Mouse (Mus musculus) embryonic facial prominence, embryonic 12.5 days (tissue): ENCODE data around the gene BC051019. TPM values are rescaled to one million over a fixed set of nuclear protein-coding genes. Genes with fewer than 3 reads are reported as not detected.

Experiments used
- ATAC-seq: fragments of 200-750 bp; cut with Nextera tagmentation; 2 replicates; pipeline ENCODE4 v1.8.0; 2017; ENCODE audit not compliant: insufficient number of reproducible peaks, insufficient read depth, low FRiP score, low TSS enrichment
- H3K27ac ChIP-seq: fragments of 300-500 bp; sonication (generic); 2 replicates; pipeline ENCODE4 v1.5.1; 2016; ENCODE audit warnings: mild to moderate bottlenecking
- H3K27me3 ChIP-seq: fragments of 300-500 bp; sonication (generic); 2 replicates; pipeline ENCODE4 v1.6.1; 2016; ENCODE audit warnings: mild to moderate bottlenecking, moderate library complexity
- H3K36me3 ChIP-seq: fragments of 300-500 bp; sonication (generic); 2 replicates; pipeline ENCODE4 v1.6.1; 2016; ENCODE audit warnings: mild to moderate bottlenecking
- H3K4me1 ChIP-seq: fragments of 300-500 bp; sonication (generic); 2 replicates; pipeline ENCODE4 v1.6.1; 2016
- H3K4me2 ChIP-seq: fragments of 300-500 bp; sonication (generic); replicated peaks from 2 replicates; pipeline ENCODE4 v1.6.1; 2016; ENCODE audit warnings: mild to moderate bottlenecking, moderate library complexity
- H3K4me3 ChIP-seq: fragments of 300-500 bp; sonication (generic); 2 replicates; pipeline ENCODE4 v1.5.1; 2016; ENCODE audit warnings: mild to moderate bottlenecking
- H3K9ac ChIP-seq: fragments of 300-500 bp; sonication (generic); 2 replicates; pipeline ENCODE4 v1.6.1; 2016; ENCODE audit warnings: mild to moderate bottlenecking, moderate library complexity
- H3K9me3 ChIP-seq: fragments of 300-500 bp; sonication (generic); 2 replicates; pipeline ENCODE4 v1.6.1; 2016; ENCODE audit warnings: mild to moderate bottlenecking, moderate library complexity
- WGBS: fragments of 180-500 bp; shearing (Covaris S2); methylation state at CpG from one replicate; pipeline ENCODE4 v1.1.7; 2016; 5-methylcytosine and 5-hydroxymethylcytosine counted together
- polyA plus RNA-seq: library from polyadenylated mRNA; unstranded; fragments of >200 nt; fragmentation: Nextera tagmentation; extraction: Ambion mirVana; gene quantifications from 2 replicates; pipeline ENCODE4 v1.2.1, GENCODE M21; 2016

Gene BC051019
- polyA plus RNA-seq, 1 experiment from 2014 or later: 0.19 TPM

DNA sequence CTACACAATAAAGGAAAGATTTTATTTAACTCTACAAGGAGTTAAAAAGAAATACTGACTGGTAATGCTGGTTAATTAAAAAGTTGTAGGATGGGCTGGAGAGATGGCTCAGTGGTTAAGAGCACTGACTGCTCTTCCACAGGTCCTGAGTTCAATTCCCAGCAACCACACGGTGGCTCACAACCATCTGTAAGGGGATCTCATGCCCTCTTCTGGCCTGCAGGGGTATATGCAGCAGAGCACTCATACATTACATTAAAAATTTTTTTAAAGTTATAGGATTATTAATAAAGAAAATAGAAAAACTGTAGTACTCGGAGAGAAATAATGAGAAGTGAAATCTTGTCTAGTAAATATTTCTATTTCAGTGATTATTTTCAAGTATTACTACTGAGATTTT is 43.4 kb downstream of the BC051019 start:
- no peaks in the 10 kb centered on the region for H3K4me1 ChIP-seq
- H3K36me3 ChIP-seq: no peaks in the 10 kb centered on the region
- no peaks in the 10 kb centered on the region for H3K9me3 ChIP-seq
- ATAC-seq: no peak
- WGBS: 88% methylated on average over 2 of the region's 2 CpGs
- no peak overlapping the region for H3K4me2 ChIP-seq
- no peak overlapping the region for H3K27ac ChIP-seq
- no peaks in the 10 kb centered on the region for H3K27me3 ChIP-seq
- no peak overlapping the region for H3K9ac ChIP-seq
- no peak overlapping the region for H3K4me3 ChIP-seq

DNA sequence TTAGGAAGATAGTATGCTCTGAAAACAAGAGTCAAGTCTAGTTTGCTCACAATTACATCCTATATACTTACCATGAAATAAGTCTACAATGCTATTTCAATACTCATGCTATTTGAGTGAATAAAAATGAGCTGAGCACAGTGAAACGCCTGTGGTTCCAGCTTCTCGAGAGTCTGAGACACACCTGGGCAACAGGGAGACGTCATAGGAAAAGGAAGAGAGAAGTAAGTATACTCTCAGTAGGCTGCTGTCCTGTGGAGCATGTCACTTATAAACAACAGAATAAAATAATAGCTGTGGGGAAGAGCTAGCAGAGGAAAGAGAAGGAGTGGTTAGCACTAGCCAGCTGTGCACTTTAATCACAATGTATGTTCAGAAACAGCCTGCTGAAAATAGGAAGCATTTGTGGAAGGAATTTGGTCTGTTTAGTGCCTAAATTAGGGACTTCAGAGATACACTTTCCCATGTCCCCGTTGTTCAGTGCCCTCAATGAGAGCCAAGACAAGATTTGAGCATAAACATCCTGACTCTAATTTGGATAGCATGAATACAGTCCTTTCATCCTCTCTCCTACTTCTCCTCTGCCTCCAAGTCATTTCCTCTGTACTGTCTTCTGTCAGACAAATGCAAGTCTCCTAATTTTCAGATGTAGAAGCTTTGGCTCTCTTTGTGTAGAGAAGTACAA is 48.6 kb downstream of the BC051019 start:
- 54% methylated on average over 4 of the region's 4 CpGs for WGBS
- Histone ChIP-seq H3K27ac (no peak overlapping the region), H3K36me3 (no peaks in the 10 kb centered on the region), H3K9me3 (no peaks in the 10 kb centered on the region), H3K4me3 (no peak overlapping the region), H3K9ac (no peak overlapping the region), H3K4me2 (no peak overlapping the region), H3K27me3 (no peaks in the 10 kb centered on the region), H3K4me1 (peaks cover 7% of the 10 kb centered on the region)
- no peak for ATAC-seq

DNA sequence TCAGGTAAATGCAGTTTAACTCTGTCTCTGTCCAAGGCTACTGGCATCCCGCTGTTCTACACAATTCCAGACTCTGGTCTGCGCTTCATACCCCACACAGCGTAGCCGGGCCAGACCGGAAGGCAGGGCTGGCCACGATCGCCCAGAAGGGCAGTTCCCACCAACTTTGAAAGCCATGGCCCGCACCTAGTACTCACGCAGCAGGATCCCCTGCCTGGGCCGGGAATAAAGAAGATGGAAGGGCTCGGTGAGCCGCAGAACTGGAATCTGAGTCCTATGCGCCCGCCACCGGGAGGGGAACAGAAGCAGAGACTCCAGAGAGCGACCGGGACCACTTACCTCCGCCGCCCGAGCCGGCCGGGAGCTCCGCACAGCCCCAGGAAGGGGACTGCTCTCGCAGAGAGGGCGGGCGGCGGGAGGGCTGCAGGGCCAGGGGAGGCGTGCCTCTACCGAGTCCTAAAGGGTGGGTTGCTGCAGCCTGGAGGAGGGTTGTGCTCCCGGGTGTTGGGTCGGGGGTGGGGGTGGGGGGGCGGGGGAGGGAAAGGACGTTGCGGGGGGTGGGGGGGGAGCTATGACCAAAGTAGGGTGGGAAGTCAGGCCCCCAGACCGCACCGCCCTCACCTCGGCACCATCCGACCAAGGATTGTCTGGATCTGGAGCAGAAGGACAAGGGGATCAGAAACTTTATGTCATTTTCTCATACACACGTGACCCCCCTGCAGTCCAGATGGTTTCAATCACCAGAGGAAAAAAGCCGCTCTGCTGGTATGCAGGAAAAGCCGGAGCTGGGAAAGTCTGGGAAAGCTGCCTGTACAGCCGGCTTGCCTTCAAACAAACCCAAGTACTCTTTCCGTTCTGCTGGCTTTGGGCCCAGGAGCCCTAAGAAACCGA is 51.8 kb downstream of the BC051019 start:
- H3K4me3 ChIP-seq: peak overlapping the region; percentile 72
- ATAC-seq: peak; percentile 94
- peak overlapping the region; percentile 99 for H3K27ac ChIP-seq
- H3K36me3 ChIP-seq: no peaks in the 10 kb centered on the region
- peaks cover 14% of the 10 kb centered on the region for H3K4me1 ChIP-seq
- no peaks in the 10 kb centered on the region for H3K27me3 ChIP-seq
- under 1% methylated on average over 33 of the region's 44 CpGs for WGBS
- peak overlapping the region; percentile 86 for H3K9ac ChIP-seq
- no peaks in the 10 kb centered on the region for H3K9me3 ChIP-seq
- H3K4me2 ChIP-seq: peak overlapping the region; percentile 63

DNA sequence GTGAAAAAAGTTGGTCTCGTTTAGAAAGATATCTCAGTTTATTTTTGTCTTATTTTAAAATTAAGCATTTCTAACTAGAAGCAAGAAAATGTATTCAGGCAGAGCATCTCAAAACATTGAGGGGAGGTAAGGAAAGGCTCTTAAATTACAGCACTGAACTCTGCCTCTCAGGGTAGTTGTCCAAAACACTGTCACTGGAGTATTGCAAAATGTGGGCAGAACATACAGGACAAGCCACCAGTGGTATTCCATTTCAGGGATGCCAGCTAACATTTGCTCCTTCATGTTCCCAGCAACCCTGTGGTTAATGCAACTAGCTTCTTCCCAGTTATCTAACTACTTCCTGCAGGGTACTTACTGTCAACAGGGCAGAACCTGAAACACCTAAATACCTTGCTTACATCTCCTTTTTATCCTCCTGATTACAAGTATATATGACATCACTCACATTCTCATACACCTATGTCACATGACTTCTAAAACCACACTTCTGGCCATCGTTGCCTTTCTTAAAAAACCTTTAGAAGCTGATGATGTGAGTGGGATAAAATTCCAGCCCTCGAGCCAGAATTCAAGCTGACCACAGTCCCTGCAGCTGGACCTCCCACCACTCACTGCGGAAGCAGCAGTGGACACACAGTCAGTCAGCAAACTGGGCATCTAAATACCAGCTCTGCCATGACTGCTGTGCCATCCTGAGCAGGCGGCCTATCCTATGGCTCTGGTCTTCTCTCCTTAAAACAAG is 54.1 kb downstream of the BC051019 start:
- no peak for ATAC-seq
- H3K36me3 ChIP-seq: no peaks in the 10 kb centered on the region
- WGBS: 65% methylated on average over 5 of the region's 5 CpGs
- no peaks in the 10 kb centered on the region for H3K9me3 ChIP-seq
- H3K27me3 ChIP-seq: no peaks in the 10 kb centered on the region
- peak overlapping the region; percentile 2; the same call in 1 of the 2 replicates for H3K4me3 ChIP-seq
- peak overlapping the region; percentile 63 for H3K4me2 ChIP-seq
- peaks cover 14% of the 10 kb centered on the region for H3K4me1 ChIP-seq
- no peak overlapping the region for H3K9ac ChIP-seq
- H3K27ac ChIP-seq: no peak overlapping the region

DNA sequence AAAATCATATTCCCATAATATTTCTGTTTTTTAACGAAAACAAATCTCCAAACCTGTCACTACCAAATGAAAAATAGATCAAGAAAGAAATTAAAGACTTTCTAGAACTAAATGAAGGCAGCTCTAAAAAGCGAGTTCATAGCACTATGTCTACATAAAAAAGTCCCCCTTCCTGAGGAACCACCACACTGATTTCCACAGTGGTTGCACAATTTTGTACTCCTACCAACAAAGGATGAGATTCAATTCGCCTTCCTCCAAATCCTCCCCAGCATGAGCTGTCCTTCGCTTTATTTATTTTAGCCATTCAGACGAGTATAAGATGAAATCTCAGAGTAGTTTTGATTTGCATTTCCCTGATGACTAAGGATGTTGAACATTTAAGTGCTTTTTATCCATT is 57.0 kb downstream of the BC051019 start:
- H3K4me1 ChIP-seq: peaks cover 12% of the 10 kb centered on the region
- no peak for ATAC-seq
- H3K36me3 ChIP-seq: no peaks in the 10 kb centered on the region
- no peak overlapping the region for H3K4me3 ChIP-seq
- H3K9me3 ChIP-seq: no peaks in the 10 kb centered on the region
- H3K27ac ChIP-seq: no peak overlapping the region
- no peaks in the 10 kb centered on the region for H3K27me3 ChIP-seq
- H3K4me2 ChIP-seq: no peak overlapping the region
- no peak overlapping the region for H3K9ac ChIP-seq
- 81% methylated on average over 5 of the region's 5 CpGs for WGBS

- H3K27ac ChIP-seq: no peak overlapping the region
- H3K4me2 ChIP-seq: no peak overlapping the region
- no peaks in the 10 kb centered on the region for H3K27me3 ChIP-seq
- no peak for ATAC-seq
- H3K9ac ChIP-seq: no peak overlapping the region
- WGBS: 61% methylated on average over 4 of the region's 4 CpGs
- 0 out of 2 replicates have a peak, but pooled peaks cover 6% of the 10 kb centered on the region for H3K4me1 ChIP-seq
- no peaks in the 10 kb centered on the region for H3K9me3 ChIP-seq
- no peak overlapping the region for H3K4me3 ChIP-seq
- H3K36me3 ChIP-seq: no peaks in the 10 kb centered on the region
Measured at GRCm38 (mm10) chr7:109662626-109663025, 61.0 kb downstream of the BC051019 start.

Other genes with a start within 250 kb of the BC051019 start
- gene Trim66, start 215.7 kb downstream of the BC051019 start, polyA plus RNA-seq: 0.57 and 0.75 TPM in 2 replicates
- 127 and 129 TPM in 2 replicates for gene Rpl27a, start 204.7 kb downstream of the BC051019 start, polyA plus RNA-seq
- 48.7 and 50.5 TPM in 2 replicates for gene St5, start 20.2 kb downstream of the BC051019 start, polyA plus RNA-seq
- 25.7 and 27.7 TPM in 2 replicates for gene Akip1, start 20.2 kb downstream of the BC051019 start, polyA plus RNA-seq
- gene Ascl3, start 7.9 kb upstream of the BC051019 start, polyA plus RNA-seq: not detected in 2 replicates
- gene Tmem9b, start 29.0 kb upstream of the BC051019 start, polyA plus RNA-seq: 35.2 and 36.7 TPM in 2 replicates
- 0.56 and 0.58 TPM in 2 replicates for gene Nrip3, start 58.2 kb upstream of the BC051019 start, polyA plus RNA-seq
- 0.73 and 1.4 TPM in 2 replicates for gene Scube2, start 141.8 kb upstream of the BC051019 start, polyA plus RNA-seq
- gene Dennd5a, start 236.6 kb upstream of the BC051019 start, polyA plus RNA-seq: 42.0 and 51.4 TPM in 2 replicates